Mouse (Mus musculus) limb, embryonic 10.5 days (tissue): ENCODE results near the gene Il16. TPM values are rescaled to one million over a fixed set of nuclear protein-coding genes. Genes with fewer than 3 reads are reported as not detected.

ENCODE experiments used
- DNase-seq: peaks from one replicate; pipeline ENCODE4 v3.0.0-alpha.2; 2017; ENCODE audit warnings: low spot score
- H3K27ac ChIP-seq: fragments of 300-500 bp; sonication (generic); 2 replicates; pipeline ENCODE4 v1.5.1; 2016; ENCODE audit warnings: mild to moderate bottlenecking
- H3K27me3 ChIP-seq: fragments of 300-500 bp; sonication (generic); 2 replicates; pipeline ENCODE4 v1.6.1; 2016; ENCODE audit warnings: low read depth, mild to moderate bottlenecking; ENCODE audit not compliant: poor library complexity, severe bottlenecking
- H3K36me3 ChIP-seq: fragments of 300-500 bp; sonication (generic); 2 replicates; pipeline ENCODE4 v1.6.1; 2016; ENCODE audit warnings: mild to moderate bottlenecking, moderate library complexity
- H3K4me1 ChIP-seq: fragments of 300-500 bp; sonication (generic); 2 replicates; pipeline ENCODE4 v1.6.1; 2016
- H3K4me3 ChIP-seq: fragments of 300-500 bp; sonication (generic); 2 replicates; pipeline ENCODE4 v1.5.1; 2016; ENCODE audit warnings: mild to moderate bottlenecking, moderate library complexity
- H3K9me3 ChIP-seq: fragments of 300-500 bp; sonication (generic); replicated peaks from 2 replicates; pipeline ENCODE4 v1.6.1; 2016; ENCODE audit warnings: mild to moderate bottlenecking
- WGBS: fragments of 180-500 bp; shearing (Covaris S2); methylation state at CpG from one replicate; pipeline ENCODE4 v1.1.7; 2016; 5-methylcytosine and 5-hydroxymethylcytosine counted together
- polyA plus RNA-seq: library from polyadenylated mRNA; unstranded; fragments of >200 nt; fragmentation: Nextera tagmentation; extraction: Ambion mirVana; gene quantifications from 2 replicates; pipeline ENCODE4 v1.2.1, GENCODE M21; 2016

The Il16 gene
- 2.3 and 3.4 TPM in 2 replicates for polyA plus RNA-seq

DNA sequence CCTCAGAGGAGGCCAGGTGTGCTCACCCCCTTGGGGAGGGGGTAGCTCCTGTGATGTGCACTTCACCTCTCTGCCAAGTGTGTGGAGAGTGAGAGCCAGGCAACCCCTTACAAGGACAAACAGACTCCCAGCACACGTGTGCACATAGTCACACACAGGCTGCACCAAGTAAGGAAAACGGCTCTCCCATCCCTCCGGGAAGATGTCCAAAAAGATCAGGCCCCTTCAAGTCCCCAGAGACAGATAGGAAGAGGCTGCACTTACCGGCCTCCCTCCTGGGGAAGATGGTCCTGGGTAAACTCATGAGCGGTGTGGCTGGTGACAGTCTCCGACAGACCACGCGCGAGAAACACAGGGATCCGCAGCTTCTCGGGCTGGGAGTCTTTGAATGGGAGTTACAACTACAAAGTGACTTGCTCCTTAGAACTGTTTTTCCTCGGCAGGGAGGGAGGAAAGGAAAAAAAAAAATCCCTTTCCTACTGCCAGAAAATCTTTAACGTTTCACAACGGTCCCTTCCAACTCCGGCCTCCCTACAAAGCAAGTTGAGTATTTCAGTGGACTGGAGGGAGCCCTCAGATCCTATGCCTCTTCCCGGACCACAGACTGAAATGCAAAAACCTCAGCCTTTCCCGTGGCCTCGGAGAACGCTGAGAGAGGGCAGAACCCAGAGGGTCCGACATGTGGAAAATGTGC lies at the start of gene Il16:
Gene Il16, minus strand, starts transcription at position 314 of the 694 bp plus-strand sequence.
- Histone ChIP-seq H3K36me3 (no peaks in the 10 kb centered on the region), H3K4me1 (peaks cover 64% of the 10 kb centered on the region), H3K4me3 (peak within 1 kb of the TSS; percentile 5; the same call in 1 of the 2 replicates), H3K27ac (peak within 1 kb of the TSS; percentile 82), H3K9me3 (no peaks in the 10 kb centered on the region), H3K27me3 (no peaks in the 10 kb centered on the region)
- 39% methylated on average over 20 of the region's 20 CpGs for WGBS
- DNase-seq = peak; percentile 35

DNA sequence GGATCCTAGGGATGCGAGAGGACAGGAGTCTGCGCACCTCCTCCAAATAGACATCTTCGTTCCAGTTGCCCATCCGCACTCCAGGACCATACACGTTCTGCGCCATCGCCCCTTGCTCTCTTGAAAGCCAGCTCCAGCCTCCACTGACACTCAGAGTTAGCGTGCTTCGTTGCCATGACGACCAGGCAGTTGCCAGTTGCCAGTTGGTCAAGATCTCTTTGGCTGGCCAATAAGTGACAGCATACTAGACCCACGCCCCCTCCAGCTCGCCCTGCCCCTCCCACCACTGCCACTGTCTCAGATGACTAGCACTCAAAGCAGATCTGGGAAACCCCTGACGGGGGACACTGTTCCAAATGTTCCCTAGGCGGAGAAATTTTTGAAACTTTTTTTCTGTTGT lies 49.2 kb upstream of the Il16 start, which contains the start of gene Cfap161:
Gene Cfap161, minus strand, starts transcription at position 176 of the 400 bp plus-strand sequence.
- peak; percentile 90 for DNase-seq
- no peaks in the 10 kb centered on the region for H3K9me3 ChIP-seq
- no peaks in the 10 kb centered on the region for H3K36me3 ChIP-seq
- H3K4me1 ChIP-seq = peaks cover 15% of the 10 kb centered on the region
- H3K4me3 ChIP-seq = no peak within 1 kb of the TSS
- H3K27me3 ChIP-seq = no peaks in the 10 kb centered on the region
- no peak within 1 kb of the TSS for H3K27ac ChIP-seq
- WGBS = 5% methylated on average over 14 of the region's 14 CpGs

- WGBS = 45% methylated on average over 11 of the region's 11 CpGs
- H3K27ac ChIP-seq = no peak overlapping the region
- DNase-seq = no peak
- peaks cover 15% of the 10 kb centered on the region for H3K4me1 ChIP-seq
- no peaks in the 10 kb centered on the region for H3K27me3 ChIP-seq
- H3K36me3 ChIP-seq = no peaks in the 10 kb centered on the region
- no peaks in the 10 kb centered on the region for H3K9me3 ChIP-seq
- no peak overlapping the region for H3K4me3 ChIP-seq
These were observed 48.6 kb upstream of the Il16 start for GRCm38 (mm10) chr7:83794006-83794683.

DNA sequence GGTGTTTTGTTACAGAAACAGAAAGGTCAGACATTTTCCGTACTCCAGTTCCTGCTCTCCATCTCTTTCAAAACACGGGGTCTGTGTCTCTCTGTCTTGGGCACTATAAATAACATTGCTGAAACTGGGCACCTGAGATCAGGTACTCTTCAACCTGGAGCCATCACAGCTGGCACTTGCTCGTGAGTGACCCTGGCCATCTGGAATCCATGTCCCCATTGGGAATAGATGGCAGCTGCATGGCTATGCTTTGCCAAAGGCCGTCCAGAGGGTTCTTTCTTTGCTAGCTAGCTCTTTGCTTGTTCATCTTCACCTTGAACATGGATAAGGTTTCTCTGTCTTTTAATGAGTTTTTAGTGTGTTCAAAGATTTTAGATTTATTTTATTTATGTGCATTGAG lies 35.4 kb upstream of the Il16 start:
- 89% methylated on average over 4 of the region's 4 CpGs for WGBS
- Histone ChIP-seq H3K4me1 (peaks cover 2% of the 10 kb centered on the region; the same call in 1 of the 2 replicates), H3K36me3 (no peaks in the 10 kb centered on the region), H3K4me3 (no peak overlapping the region), H3K27me3 (no peaks in the 10 kb centered on the region), H3K9me3 (no peaks in the 10 kb centered on the region), H3K27ac (no peak overlapping the region)
- DNase-seq = no peak

GRCm38 (mm10) chr7:83780026-83780425 lies 34.5 kb upstream of the Il16 start:
- Histone ChIP-seq H3K4me1 (peaks cover 4% of the 10 kb centered on the region), H3K27ac (no peak overlapping the region), H3K9me3 (no peaks in the 10 kb centered on the region), H3K36me3 (no peaks in the 10 kb centered on the region), H3K4me3 (no peak overlapping the region), H3K27me3 (no peaks in the 10 kb centered on the region)
- DNase-seq = no peak
- WGBS = 62% methylated on average over 4 of the region's 4 CpGs

DNA sequence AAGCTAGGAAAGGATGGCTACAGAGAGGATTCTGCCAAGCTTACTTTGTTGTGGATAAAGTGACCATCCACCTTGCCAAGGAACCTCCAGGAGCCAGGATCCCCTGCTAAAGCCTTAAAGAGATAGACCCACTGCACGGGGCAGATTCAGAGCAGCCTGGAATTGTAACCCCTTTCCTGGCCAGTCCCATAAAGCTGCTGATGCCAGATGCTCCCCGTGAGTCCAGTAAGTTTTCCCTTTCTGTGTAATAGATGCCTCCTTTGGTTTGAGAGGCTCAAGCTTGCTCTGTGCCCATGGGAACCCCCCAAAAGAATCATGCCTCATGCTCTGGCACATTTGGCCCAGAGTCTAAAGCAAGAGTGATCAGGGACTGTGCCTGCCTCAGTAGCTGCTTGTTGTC lies 33.5 kb upstream of the Il16 start:
- WGBS = 63% methylated on average over 2 of the region's 2 CpGs
- no peak overlapping the region for H3K27ac ChIP-seq
- DNase-seq = no peak

GRCm38 (mm10) chr7:83778516-83778915 lies 33.0 kb upstream of the Il16 start:
- H3K9me3 ChIP-seq = no peaks in the 10 kb centered on the region
- H3K27ac ChIP-seq = no peak overlapping the region
- H3K4me3 ChIP-seq = no peak overlapping the region
- H3K36me3 ChIP-seq = no peaks in the 10 kb centered on the region
- H3K27me3 ChIP-seq = no peaks in the 10 kb centered on the region
- DNase-seq = no peak
- peaks cover 11% of the 10 kb centered on the region for H3K4me1 ChIP-seq
- WGBS = 82% methylated on average over 2 of the region's 2 CpGs

More for the DNA sequence above, 33.5 kb upstream of the Il16 start:
- H3K4me3 ChIP-seq = no peak overlapping the region
- H3K4me1 ChIP-seq = peaks cover 11% of the 10 kb centered on the region
- no peaks in the 10 kb centered on the region for H3K9me3 ChIP-seq
- H3K27me3 ChIP-seq = no peaks in the 10 kb centered on the region
- H3K36me3 ChIP-seq = no peaks in the 10 kb centered on the region

- Histone ChIP-seq H3K36me3 (no peaks in the 10 kb centered on the region), H3K27ac (no peak overlapping the region), H3K27me3 (no peaks in the 10 kb centered on the region), H3K4me3 (no peak overlapping the region), H3K9me3 (no peaks in the 10 kb centered on the region), H3K4me1 (peaks cover 29% of the 10 kb centered on the region)
- peak; percentile 55 for DNase-seq
- 33% methylated on average over 5 of the region's 5 CpGs for WGBS
These were observed 29.2 kb upstream of the Il16 start for GRCm38 (mm10) chr7:83774721-83775120.

DNA sequence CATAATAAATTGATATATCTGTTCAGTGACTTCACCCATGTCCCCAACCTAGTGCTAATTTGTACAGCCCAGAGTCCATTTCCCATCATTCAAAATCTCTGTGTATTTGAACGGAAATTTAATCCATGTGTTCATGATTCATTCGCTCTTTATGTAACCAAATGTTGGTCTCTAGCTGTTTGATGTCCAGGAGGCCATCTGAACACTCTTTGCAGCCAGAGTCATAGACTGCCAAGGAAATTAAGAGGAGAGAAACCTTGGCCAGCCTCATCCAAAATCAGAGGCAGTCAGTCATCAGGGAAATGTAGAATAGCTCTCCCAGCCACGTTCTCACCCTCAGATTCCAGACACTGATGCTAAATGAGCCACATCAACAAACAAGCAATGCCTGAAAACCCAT lies 18.1 kb upstream of the Il16 start:
- H3K36me3 ChIP-seq = no peaks in the 10 kb centered on the region
- H3K27ac ChIP-seq = no peak overlapping the region
- no peaks in the 10 kb centered on the region for H3K27me3 ChIP-seq
- no peak overlapping the region for H3K4me3 ChIP-seq
- WGBS = 72% methylated on average over 3 of the region's 3 CpGs
- peaks cover under 1% of the 10 kb centered on the region; the same call in 1 of the 2 replicates for H3K4me1 ChIP-seq
- no peaks in the 10 kb centered on the region for H3K9me3 ChIP-seq
- DNase-seq = no peak

GRCm38 (mm10) chr7:83762336-83762735 lies 16.8 kb upstream of the Il16 start:
- Histone ChIP-seq H3K27me3 (no peaks in the 10 kb centered on the region), H3K27ac (no peak overlapping the region), H3K9me3 (no peaks in the 10 kb centered on the region), H3K4me3 (no peak overlapping the region), H3K36me3 (no peaks in the 10 kb centered on the region), H3K4me1 (no peaks in the 10 kb centered on the region)
- WGBS = 89% methylated on average over 5 of the region's 5 CpGs
- DNase-seq = no peak

- DNase-seq = no peak
- no peak overlapping the region for H3K4me3 ChIP-seq
- H3K27me3 ChIP-seq = no peaks in the 10 kb centered on the region; the same call in 1 of the 2 replicates
- H3K9me3 ChIP-seq = no peaks in the 10 kb centered on the region
- H3K4me1 ChIP-seq = peaks cover 33% of the 10 kb centered on the region
- H3K27ac ChIP-seq = no peak overlapping the region
- 84% methylated on average over 1 of the region's 1 CpGs for WGBS
- no peaks in the 10 kb centered on the region for H3K36me3 ChIP-seq
These were observed 5.5 kb upstream of the Il16 start for GRCm38 (mm10) chr7:83751055-83751454.

DNA sequence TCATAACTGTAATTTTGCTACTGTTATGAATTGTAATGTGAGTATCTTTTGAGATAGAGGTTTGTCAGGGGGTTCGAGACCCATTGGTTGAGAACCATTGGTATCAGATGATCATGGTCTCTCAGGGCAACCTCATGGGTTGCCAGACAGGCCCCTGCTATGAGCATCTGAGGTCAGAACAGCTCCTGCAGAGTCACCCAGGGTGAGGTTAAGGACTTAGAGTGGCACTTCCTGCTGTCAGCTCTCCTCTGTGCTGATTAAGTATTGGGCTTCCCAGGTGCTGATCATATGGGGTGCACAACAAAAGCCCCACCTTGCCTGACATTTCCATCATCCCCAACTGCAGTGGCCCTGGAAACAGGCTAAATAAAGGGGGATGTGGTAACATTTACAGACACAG lies 2.9 kb upstream of the Il16 start:
- WGBS = 84% methylated on average over 1 of the region's 1 CpGs
- no peak for DNase-seq
- no peaks in the 10 kb centered on the region; the same call in 1 of the 2 replicates for H3K27me3 ChIP-seq
- peaks cover 56% of the 10 kb centered on the region for H3K4me1 ChIP-seq
- no peak overlapping the region for H3K4me3 ChIP-seq
- H3K36me3 ChIP-seq = no peaks in the 10 kb centered on the region
- H3K27ac ChIP-seq = 0 out of 2 replicates have a peak overlapping the region, but pooled peaks have one; percentile 21
- H3K9me3 ChIP-seq = no peaks in the 10 kb centered on the region

DNA sequence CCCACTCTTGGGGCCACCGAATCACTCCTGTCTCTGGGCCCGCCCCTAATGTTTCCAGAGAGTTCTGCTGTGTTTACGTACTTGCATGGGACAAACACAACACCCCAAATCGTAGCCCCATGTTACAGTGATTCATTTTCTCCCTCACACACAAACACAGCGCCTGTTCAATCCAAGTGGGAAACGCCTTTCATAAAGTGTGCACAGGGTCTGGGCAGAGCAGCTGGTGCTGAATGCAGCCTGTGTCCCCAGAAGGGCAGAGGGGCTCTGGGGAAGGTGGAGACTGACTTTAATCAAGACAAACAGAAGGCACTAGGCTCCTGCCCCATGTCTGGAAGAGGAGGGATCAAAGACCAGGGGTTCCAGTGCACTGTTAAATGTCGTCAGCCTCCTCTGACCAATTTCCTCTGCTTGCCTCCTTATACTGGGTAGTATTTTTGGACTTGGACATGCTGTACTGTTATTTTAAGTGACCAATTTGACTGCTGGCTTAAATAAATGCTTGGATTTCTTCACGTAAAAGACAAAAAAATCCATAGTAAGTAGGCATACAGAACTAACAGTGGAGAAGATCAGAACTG lies 671 bp upstream of the Il16 start:
- peak overlapping the region; percentile 5; the same call in 1 of the 2 replicates for H3K4me3 ChIP-seq
- 45% methylated on average over 8 of the region's 8 CpGs for WGBS
- DNase-seq = peak; percentile 57
- H3K9me3 ChIP-seq = no peaks in the 10 kb centered on the region
- peak overlapping the region; percentile 82 for H3K27ac ChIP-seq
- H3K36me3 ChIP-seq = no peaks in the 10 kb centered on the region
- H3K27me3 ChIP-seq = no peaks in the 10 kb centered on the region; the same call in 1 of the 2 replicates
- peaks cover 60% of the 10 kb centered on the region for H3K4me1 ChIP-seq
